Mouse (Mus musculus): ENCODE results near the gene Fkbp4. TPM values are rescaled to one million over a fixed set of nuclear protein-coding genes. Genes with fewer than 3 reads are reported as not detected.
A peak's percentile ranks its signal among the peaks of the same experiment; 100 is the strongest.

Gene Fkbp4
- polyA plus RNA-seq, 1 experiment from 2014 or later, result 489 TPM

GRCm38 (mm10) chr6:128445761-128446535, 7.5 kb upstream of the Fkbp4 start:
- WGBS, result 15% methylated on average over 14 of the region's 14 CpGs
- H3K4me2 ChIP-seq (ENCODE audit: low read length), result peak overlapping the region; percentile 31
- H3K27ac ChIP-seq (ENCODE audit: low read depth), result no peak overlapping the region
- H3K27me3 ChIP-seq (replicated peaks; ENCODE audit: control insufficient read depth, insufficient read depth, low read length), result no peaks in the 10 kb centered on the region
- H3K36me3 ChIP-seq (ENCODE audit: control insufficient read depth, insufficient read depth, low read length), result no peaks in the 10 kb centered on the region
- no peaks in the 10 kb centered on the region for H3K4me1 ChIP-seq (replicated peaks; ENCODE audit: control insufficient read depth, insufficient read depth, low read length)
- H3K4me3 ChIP-seq (ENCODE audit: low read depth, low read length), result no peak overlapping the region
- no peak overlapping the region for H3K9ac ChIP-seq (ENCODE audit: low read length)
- DNase-seq (ENCODE audit: low spot score) (no peak), ATAC-seq (replicated peaks; ENCODE audit: low FRiP score, low TSS enrichment, low read depth) (peak; percentile 77)
- no peaks in the 10 kb centered on the region for H3K9me3 ChIP-seq (ENCODE audit: control insufficient read depth, low read length)

- no peak for ATAC-seq (replicated peaks; ENCODE audit: low FRiP score, low TSS enrichment, low read depth)
- H3K27me3 ChIP-seq (replicated peaks; ENCODE audit: control insufficient read depth, insufficient read depth, low read length), result no peaks in the 10 kb centered on the region
- no peaks in the 10 kb centered on the region for H3K9me3 ChIP-seq (ENCODE audit: control insufficient read depth, low read length)
- peaks cover 12% of the 10 kb centered on the region for H3K36me3 ChIP-seq (ENCODE audit: control insufficient read depth, insufficient read depth, low read length)
- no peak overlapping the region for H3K27ac ChIP-seq (ENCODE audit: low read depth)
- WGBS, result 92% methylated on average over 2 of the region's 2 CpGs
- DNase-seq (ENCODE audit: low spot score), result no peak
- H3K4me1 ChIP-seq (replicated peaks; ENCODE audit: control insufficient read depth, insufficient read depth, low read length), result peaks cover 17% of the 10 kb centered on the region
- no peak overlapping the region for H3K9ac ChIP-seq (ENCODE audit: low read length)
- no peak overlapping the region for H3K4me3 ChIP-seq (ENCODE audit: low read depth, low read length)
- no peak overlapping the region for H3K4me2 ChIP-seq (ENCODE audit: low read length)
Observed at GRCm38 (mm10) chr6:128440238-128440637, 1.8 kb upstream of the Fkbp4 start.

GRCm38 (mm10) chr6:128438871-128439341, 429 bp upstream of the Fkbp4 start:
- peak overlapping the region; percentile 97 for H3K9ac ChIP-seq (ENCODE audit: low read length)
- peak overlapping the region; percentile 98 for H3K4me3 ChIP-seq (ENCODE audit: low read depth, low read length)
- ATAC-seq (replicated peaks; ENCODE audit: low FRiP score, low TSS enrichment, low read depth) (peak; percentile 45), DNase-seq (ENCODE audit: low spot score) (no peak)
- WGBS, result 20% methylated on average over 17 of the region's 18 CpGs
- no peaks in the 10 kb centered on the region for H3K9me3 ChIP-seq (ENCODE audit: control insufficient read depth, low read length)
- peaks cover 26% of the 10 kb centered on the region for H3K36me3 ChIP-seq (ENCODE audit: control insufficient read depth, insufficient read depth, low read length)
- peak overlapping the region; percentile 60 for H3K4me2 ChIP-seq (ENCODE audit: low read length)
- peak overlapping the region; percentile 93 for H3K27ac ChIP-seq (ENCODE audit: low read depth)
- no peaks in the 10 kb centered on the region for H3K27me3 ChIP-seq (replicated peaks; ENCODE audit: control insufficient read depth, insufficient read depth, low read length)
- H3K4me1 ChIP-seq (replicated peaks; ENCODE audit: control insufficient read depth, insufficient read depth, low read length), result peaks cover 17% of the 10 kb centered on the region

- 0% methylated on average over 49 of the region's 52 CpGs for WGBS
- no peaks in the 10 kb centered on the region for H3K9me3 ChIP-seq (ENCODE audit: control insufficient read depth, low read length)
- DNase-seq (ENCODE audit: low spot score), result peak; percentile 88
- peak; percentile 86 for ATAC-seq (replicated peaks; ENCODE audit: low FRiP score, low TSS enrichment, low read depth)
- peak overlapping the region; percentile 93 for H3K27ac ChIP-seq (ENCODE audit: low read depth)
- peak overlapping the region; percentile 60 for H3K4me2 ChIP-seq (ENCODE audit: low read length)
- peak overlapping the region; percentile 98 for H3K4me3 ChIP-seq (ENCODE audit: low read depth, low read length)
- H3K27me3 ChIP-seq (replicated peaks; ENCODE audit: control insufficient read depth, insufficient read depth, low read length), result no peaks in the 10 kb centered on the region
- peaks cover 36% of the 10 kb centered on the region for H3K36me3 ChIP-seq (ENCODE audit: control insufficient read depth, insufficient read depth, low read length)
- H3K4me1 ChIP-seq (replicated peaks; ENCODE audit: control insufficient read depth, insufficient read depth, low read length), result peaks cover 17% of the 10 kb centered on the region
- H3K9ac ChIP-seq (ENCODE audit: low read length), result peak overlapping the region; percentile 97
Observed at GRCm38 (mm10) chr6:128437731-128438316, 653 bp downstream of the Fkbp4 start.

- 4% methylated on average over 10 of the region's 10 CpGs for WGBS
- Histone ChIP-seq H3K36me3 (ENCODE audit: control insufficient read depth, insufficient read depth, low read length) (peaks cover 42% of the 10 kb centered on the region), H3K9ac (ENCODE audit: low read length) (peak overlapping the region; percentile 97), H3K4me1 (replicated peaks; ENCODE audit: control insufficient read depth, insufficient read depth, low read length) (peaks cover 17% of the 10 kb centered on the region), H3K9me3 (ENCODE audit: control insufficient read depth, low read length) (no peaks in the 10 kb centered on the region), H3K4me2 (ENCODE audit: low read length) (peak overlapping the region; percentile 60), H3K27me3 (replicated peaks; ENCODE audit: control insufficient read depth, insufficient read depth, low read length) (no peaks in the 10 kb centered on the region), H3K4me3 (ENCODE audit: low read depth, low read length) (peak overlapping the region; percentile 98), H3K27ac (ENCODE audit: low read depth) (peak overlapping the region; percentile 93)
- ATAC-seq (replicated peaks; ENCODE audit: low FRiP score, low TSS enrichment, low read depth) (no peak), DNase-seq (ENCODE audit: low spot score) (no peak)
Observed at GRCm38 (mm10) chr6:128437288-128437687, 1.2 kb downstream of the Fkbp4 start.

- H3K4me2 ChIP-seq (ENCODE audit: low read length), result peak overlapping the region; percentile 60
- peak overlapping the region; percentile 97 for H3K9ac ChIP-seq (ENCODE audit: low read length)
- no peaks in the 10 kb centered on the region for H3K9me3 ChIP-seq (ENCODE audit: control insufficient read depth, low read length)
- H3K4me3 ChIP-seq (ENCODE audit: low read depth, low read length), result peak overlapping the region; percentile 98
- H3K27me3 ChIP-seq (replicated peaks; ENCODE audit: control insufficient read depth, insufficient read depth, low read length), result no peaks in the 10 kb centered on the region
- H3K27ac ChIP-seq (ENCODE audit: low read depth), result no peak overlapping the region
- DNase-seq (ENCODE audit: low spot score) (no peak), ATAC-seq (replicated peaks; ENCODE audit: low FRiP score, low TSS enrichment, low read depth) (no peak)
- 81% methylated on average over 8 of the region's 8 CpGs for WGBS
- H3K4me1 ChIP-seq (replicated peaks; ENCODE audit: control insufficient read depth, insufficient read depth, low read length), result peaks cover 17% of the 10 kb centered on the region
- peaks cover 50% of the 10 kb centered on the region for H3K36me3 ChIP-seq (ENCODE audit: control insufficient read depth, insufficient read depth, low read length)
Observed at GRCm38 (mm10) chr6:128436356-128437005, 2.0 kb downstream of the Fkbp4 start.

GRCm38 (mm10) chr6:128435474-128435873, 3.0 kb downstream of the Fkbp4 start:
- no peak overlapping the region for H3K4me2 ChIP-seq (ENCODE audit: low read length)
- H3K9me3 ChIP-seq (ENCODE audit: control insufficient read depth, low read length), result no peaks in the 10 kb centered on the region
- peaks cover 17% of the 10 kb centered on the region for H3K4me1 ChIP-seq (replicated peaks; ENCODE audit: control insufficient read depth, insufficient read depth, low read length)
- no peaks in the 10 kb centered on the region for H3K27me3 ChIP-seq (replicated peaks; ENCODE audit: control insufficient read depth, insufficient read depth, low read length)
- H3K27ac ChIP-seq (ENCODE audit: low read depth), result no peak overlapping the region
- no peak for DNase-seq (ENCODE audit: low spot score)
- peaks cover 59% of the 10 kb centered on the region for H3K36me3 ChIP-seq (ENCODE audit: control insufficient read depth, insufficient read depth, low read length)
- 87% methylated on average over 5 of the region's 5 CpGs for WGBS
- H3K4me3 ChIP-seq (ENCODE audit: low read depth, low read length), result no peak overlapping the region
- no peak for ATAC-seq (replicated peaks; ENCODE audit: low FRiP score, low TSS enrichment, low read depth)
- H3K9ac ChIP-seq (ENCODE audit: low read length), result no peak overlapping the region

- Histone ChIP-seq H3K4me2 (ENCODE audit: low read length) (no peak overlapping the region), H3K27me3 (replicated peaks; ENCODE audit: control insufficient read depth, insufficient read depth, low read length) (no peaks in the 10 kb centered on the region), H3K4me3 (ENCODE audit: low read depth, low read length) (no peak overlapping the region), H3K4me1 (replicated peaks; ENCODE audit: control insufficient read depth, insufficient read depth, low read length) (peaks cover 10% of the 10 kb centered on the region; the same call in 1 of the 2 replicates), H3K9ac (ENCODE audit: low read length) (no peak overlapping the region), H3K27ac (ENCODE audit: low read depth) (no peak overlapping the region), H3K9me3 (ENCODE audit: control insufficient read depth, low read length) (no peaks in the 10 kb centered on the region), H3K36me3 (ENCODE audit: control insufficient read depth, insufficient read depth, low read length) (peaks cover 78% of the 10 kb centered on the region)
- DNase-seq (ENCODE audit: low spot score) (no peak), ATAC-seq (replicated peaks; ENCODE audit: low FRiP score, low TSS enrichment, low read depth) (no peak)
- WGBS, result 94% methylated on average over 13 of the region's 13 CpGs
Observed at GRCm38 (mm10) chr6:128433566-128433965, 4.9 kb downstream of the Fkbp4 start.

Data from intestine, embryonic 14.5 days (tissue).